In genomic region chr4:133298516-133299365, GRCm38 (mm10) we compare ENCODE assay signal across 8 mouse cellular contexts. TPM values are rescaled to one million over a fixed set of nuclear protein-coding genes. Genes with fewer than 3 reads are reported as not detected.
DNase-seq lines count a peak whose midpoint lies in the region; ATAC-seq lines count a peak whose summit lies in the region.

No protein-coding gene starts in this region.

- no peak overlapping the region for H3K4me2 ChIP-seq in hindbrain, embryonic 12.5 days (replicated peaks)
- no peak overlapping the region for H3K4me2 ChIP-seq in midbrain, embryonic 15.5 days
- H3K4me2 ChIP-seq in liver, embryonic 11.5 days, result no peak overlapping the region

- H3K9me3 ChIP-seq in hindbrain, embryonic 12.5 days (replicated peaks), result no peaks in the 10 kb centered on the region
- no peaks in the 10 kb centered on the region for H3K9me3 ChIP-seq in midbrain, embryonic 15.5 days
- H3K9me3 ChIP-seq in liver, embryonic 11.5 days (ENCODE audit: control insufficient read depth, low read length), result no peaks in the 10 kb centered on the region

- DNase-seq in embryo, embryonic 10 days (ENCODE audit: low spot score), result peak; percentile 45
- DNase-seq in embryo, embryonic 9.5 days (ENCODE audit: extremely low spot score), result no peak
- DNase-seq in CD4-positive helper T cell, adult 2 months (ENCODE audit: low read depth, low spot score), result peak; percentile 84
- peak; percentile 85 to 90 for DNase-seq in cerebellum, postnatal 36 days
- peak; percentile 64 to 81 for DNase-seq in thymus, adult 18-20 months
- DNase-seq in liver, embryonic 11.5 days (ENCODE audit: low spot score), result no peak

- H3K4me1 ChIP-seq in hindbrain, embryonic 12.5 days, result peaks cover 38% of the 10 kb centered on the region
- peaks cover 19% of the 10 kb centered on the region for H3K4me1 ChIP-seq in midbrain, embryonic 15.5 days
- H3K4me1 ChIP-seq in liver, embryonic 11.5 days (replicated peaks; ENCODE audit: control insufficient read depth, insufficient read depth, low read length), result peaks cover 3% of the 10 kb centered on the region; the same call in 1 of the 2 replicates

- no peak overlapping the region for H3K4me3 ChIP-seq in hindbrain, embryonic 12.5 days
- H3K4me3 ChIP-seq in midbrain, embryonic 15.5 days, result no peak overlapping the region
- H3K4me3 ChIP-seq in liver, embryonic 11.5 days (ENCODE audit: low read depth, low read length), result no peak overlapping the region

- ATAC-seq in hindbrain, embryonic 12.5 days (ENCODE audit: low FRiP score), result no peak
- ATAC-seq in midbrain, embryonic 15.5 days (replicated peaks), result 0 out of 2 replicates have a peak, but pooled peaks have one; percentile 13
- no peak for ATAC-seq in liver, embryonic 11.5 days (replicated peaks; ENCODE audit: low FRiP score)

- no peaks in the 10 kb centered on the region; the same call in 1 of the 2 replicates for H3K27me3 ChIP-seq in hindbrain, embryonic 12.5 days
- no peaks in the 10 kb centered on the region for H3K27me3 ChIP-seq in midbrain, embryonic 15.5 days (replicated peaks)
- H3K27me3 ChIP-seq in liver, embryonic 11.5 days (replicated peaks; ENCODE audit: control insufficient read depth, insufficient read depth, low read length), result no peaks in the 10 kb centered on the region

- 28% methylated on average over 12 of the region's 12 CpGs for WGBS in hindbrain, embryonic 12.5 days
- WGBS in midbrain, embryonic 15.5 days, result 38% methylated on average over 12 of the region's 12 CpGs
- WGBS in liver, embryonic 11.5 days, result 49% methylated on average over 12 of the region's 12 CpGs

- H3K36me3 ChIP-seq in hindbrain, embryonic 12.5 days, result peaks cover 51% of the 10 kb centered on the region
- H3K36me3 ChIP-seq in midbrain, embryonic 15.5 days (replicated peaks), result peaks cover 11% of the 10 kb centered on the region
- H3K36me3 ChIP-seq in liver, embryonic 11.5 days (ENCODE audit: control insufficient read depth, insufficient read depth, low read length), result peaks cover 5% of the 10 kb centered on the region; the same call in 1 of the 2 replicates

- peak overlapping the region; percentile 72 for H3K27ac ChIP-seq in hindbrain, embryonic 12.5 days
- peak overlapping the region; percentile 69 for H3K27ac ChIP-seq in midbrain, embryonic 15.5 days
- H3K27ac ChIP-seq in liver, embryonic 11.5 days (ENCODE audit: low read depth, low read length), result no peak overlapping the region

- H3K9ac ChIP-seq in hindbrain, embryonic 12.5 days, result peak overlapping the region; percentile 32; the same call in 1 of the 2 replicates
- H3K9ac ChIP-seq in midbrain, embryonic 15.5 days, result 0 out of 2 replicates have a peak overlapping the region, but pooled peaks have one; percentile 2
- no peak overlapping the region for H3K9ac ChIP-seq in liver, embryonic 11.5 days (ENCODE audit: low read depth, low read length)

RNA-seq across cellular contexts. Expression of gene Tmem222, which starts 21.1 kb away (rescaled TPM):
- 75.7 and 77.7 TPM in 2 replicates for polyA plus RNA-seq in hindbrain, embryonic 12.5 days (2016; fragmentation: Nextera tagmentation; extraction: Ambion mirVana)
- 118 and 120 TPM in 2 replicates for polyA plus RNA-seq in midbrain, embryonic 15.5 days (2015; fragmentation: Nextera tagmentation; extraction: Ambion mirVana)
- polyA plus RNA-seq in liver, embryonic 11.5 days (2014; fragmentation: Nextera tagmentation; extraction: Ambion mirVana), result 73.5 and 74.2 TPM in 2 replicates

RNA-seq across cellular contexts. Expression of gene Sytl1, which starts 35.8 kb away (rescaled TPM):
- 0.67 and 1.2 TPM in 2 replicates for polyA plus RNA-seq in hindbrain, embryonic 12.5 days (2016; fragmentation: Nextera tagmentation; extraction: Ambion mirVana)
- polyA plus RNA-seq in midbrain, embryonic 15.5 days (2015; fragmentation: Nextera tagmentation; extraction: Ambion mirVana), result 0.56 and 0.65 TPM in 2 replicates
- 0.39 and 0.52 TPM in 2 replicates for polyA plus RNA-seq in liver, embryonic 11.5 days (2014; fragmentation: Nextera tagmentation; extraction: Ambion mirVana)

RNA-seq across cellular contexts. Expression of gene Wdtc1, which starts 54.5 kb away (rescaled TPM):
- 25.5 and 27.8 TPM in 2 replicates for polyA plus RNA-seq in hindbrain, embryonic 12.5 days (2016; fragmentation: Nextera tagmentation; extraction: Ambion mirVana)
- 23.2 and 26.3 TPM in 2 replicates for polyA plus RNA-seq in midbrain, embryonic 15.5 days (2015; fragmentation: Nextera tagmentation; extraction: Ambion mirVana)
- polyA plus RNA-seq in liver, embryonic 11.5 days (2014; fragmentation: Nextera tagmentation; extraction: Ambion mirVana), result 14.0 and 14.5 TPM in 2 replicates

RNA-seq across cellular contexts. Expression of gene Map3k6, which starts 58.1 kb away (rescaled TPM):
- polyA plus RNA-seq in hindbrain, embryonic 12.5 days (2016; fragmentation: Nextera tagmentation; extraction: Ambion mirVana), result 1.9 and 2.3 TPM in 2 replicates
- 1.6 and 2.0 TPM in 2 replicates for polyA plus RNA-seq in midbrain, embryonic 15.5 days (2015; fragmentation: Nextera tagmentation; extraction: Ambion mirVana)
- polyA plus RNA-seq in liver, embryonic 11.5 days (2014; fragmentation: Nextera tagmentation; extraction: Ambion mirVana), result 2.2 and 3.5 TPM in 2 replicates

Comparison
In these comparisons a context has a peak if more than half of its experiments do, and no peak if none do; other contexts are left out.
1. DNase-seq: peak in embryo, embryonic 10 days (single experiment), CD4-positive helper T cell, adult 2 months (single experiment), cerebellum, postnatal 36 days (2 of 2) and thymus, adult 18-20 months (2 of 2); none in embryo, embryonic 9.5 days (single experiment) and liver, embryonic 11.5 days (single experiment).